Mouse (Mus musculus) CD4-positive, CD25-positive, alpha-beta regulatory T cell, adult 9 weeks (primary cell): ENCODE measurements around the gene Defb5. TPM values are rescaled to one million over a fixed set of nuclear protein-coding genes. Genes with fewer than 3 reads are reported as not detected.

Experiments used
- polyA plus RNA-seq: library from polyadenylated mRNA; unstranded; fragments of 100-300 nt; shearing (Covaris generic); gene quantifications from one replicate; pipeline ENCODE4 v1.2.1, GENCODE M21; 2017

Gene Defb5
- polyA plus RNA-seq, result not detected

DNA sequence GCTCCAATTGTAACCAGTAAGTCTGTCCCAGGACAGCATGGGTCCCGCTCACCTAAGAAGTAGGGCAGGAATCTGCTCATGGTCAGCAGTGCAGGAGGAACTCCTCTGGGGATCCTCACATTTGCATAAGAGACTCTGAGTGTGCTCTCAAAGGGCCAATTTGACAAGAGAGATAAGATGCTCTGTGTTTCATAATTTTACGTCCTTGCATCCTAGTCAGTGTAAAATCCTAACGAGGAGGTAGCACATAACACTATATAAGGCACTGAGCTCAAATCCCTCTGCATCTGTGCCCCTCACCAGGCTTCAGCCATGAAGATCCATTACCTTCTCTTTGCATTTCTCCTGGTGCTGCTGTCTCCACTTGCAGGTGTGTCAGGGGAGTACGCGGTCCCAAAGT lies at the start of gene Defb5:
TSS of gene Defb5 (plus strand) at position 301 of the 400 bp plus-strand sequence.

DNA sequence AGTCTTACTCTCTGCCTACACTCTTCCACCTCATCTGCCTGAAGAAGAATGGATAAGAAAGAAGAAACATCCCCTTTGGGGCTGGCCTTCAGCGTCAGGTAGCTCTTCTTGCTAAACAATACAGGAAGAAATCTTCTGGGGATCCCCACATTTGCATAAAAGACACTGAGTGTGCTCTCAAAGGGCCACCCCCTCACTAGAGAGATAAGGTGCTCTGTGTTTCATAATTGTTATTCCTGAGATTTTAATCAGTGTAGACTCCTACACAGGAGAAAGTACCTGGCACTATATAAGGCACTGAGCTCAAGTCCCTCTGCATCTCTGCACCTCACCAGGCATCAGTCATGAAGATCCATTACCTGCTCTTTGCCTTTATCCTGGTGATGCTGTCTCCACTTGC lies 22.2 kb upstream of the Defb5 start, which contains the start of gene Defb6:
TSS of gene Defb6 (plus strand) at position 318 of the 400 bp plus-strand sequence.

DNA sequence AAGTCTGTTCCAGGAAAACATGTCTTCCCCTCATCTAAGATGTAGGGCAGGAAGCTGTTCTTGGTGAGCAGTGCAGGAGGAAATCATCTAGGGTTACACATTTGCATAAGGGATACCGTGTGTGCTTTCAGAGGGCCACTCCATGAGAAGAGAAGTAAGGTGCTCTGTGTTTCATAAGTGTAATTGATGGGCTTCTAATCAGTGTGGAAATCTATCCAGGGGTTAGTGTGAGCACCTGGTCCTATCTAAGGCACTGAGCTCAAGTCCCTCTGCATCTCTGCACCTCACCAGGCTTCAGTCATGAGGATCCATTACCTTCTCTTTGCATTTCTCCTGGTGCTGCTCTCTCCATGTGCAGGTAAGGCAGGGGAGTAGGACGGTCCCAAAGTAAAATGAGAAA lies 7.8 kb upstream of the Defb5 start, which contains the start of gene Defb46:
TSS of gene Defb46 (plus strand) at position 301 of the 400 bp plus-strand sequence.

DNA sequence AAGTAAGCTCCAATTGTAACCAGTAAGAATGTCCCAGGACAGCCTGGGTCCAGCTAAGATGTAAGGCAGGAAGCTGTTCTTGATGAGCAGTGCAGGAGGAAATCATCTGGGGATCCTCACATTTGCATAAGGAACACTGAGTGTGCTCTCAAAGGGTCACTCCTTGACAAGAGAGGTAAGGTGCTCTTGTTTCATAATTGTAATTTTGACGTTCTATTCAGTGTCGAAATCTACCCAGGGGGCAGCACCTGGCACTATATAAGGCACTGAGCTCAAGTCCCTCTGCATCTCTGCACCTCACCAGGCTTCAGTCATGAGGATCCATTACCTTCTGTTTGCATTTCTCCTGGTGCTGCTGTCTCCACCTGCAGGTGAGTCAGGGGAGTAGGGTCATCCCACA lies 45.7 kb downstream of the Defb5 start, which contains the start of gene Defb3:
TSS of gene Defb3 (plus strand) at position 301 of the 400 bp plus-strand sequence.

Other genes starting within 250 kb of the Defb5 start
- not detected for gene Defb38, start 221.0 kb upstream of the Defb5 start, polyA plus RNA-seq
- gene Defb39, start 182.8 kb upstream of the Defb5 start, polyA plus RNA-seq, result not detected
- not detected for gene Defb12, start 132.7 kb upstream of the Defb5 start, polyA plus RNA-seq
- not detected for gene Defb34, start 123.8 kb upstream of the Defb5 start, polyA plus RNA-seq
- not detected for gene Gm45826, start 106.8 kb upstream of the Defb5 start, polyA plus RNA-seq
- not detected for gene Defb14, start 53.2 kb upstream of the Defb5 start, polyA plus RNA-seq
- not detected for gene Defb4, start 48.9 kb upstream of the Defb5 start, polyA plus RNA-seq
- not detected for gene Defb6, start 22.1 kb upstream of the Defb5 start, polyA plus RNA-seq
- not detected for gene Defb46, start 7.7 kb upstream of the Defb5 start, polyA plus RNA-seq
- not detected for gene Defb3, start 45.8 kb downstream of the Defb5 start, polyA plus RNA-seq
- gene Defb8, start 200.0 kb downstream of the Defb5 start, polyA plus RNA-seq, result not detected
- gene Defb7, start 247.5 kb downstream of the Defb5 start, polyA plus RNA-seq, result not detected